Mouse (Mus musculus) lung, postnatal 0 days (tissue): ENCODE results near the gene Zmym5.

Source experiments
- CTCF ChIP-seq: IDR thresholded peaks from 2 replicates; pipeline ENCODE4 v1.5.1; 2016; ENCODE audit warnings: antibody characterized with exemption, mild to moderate bottlenecking
- EP300 ChIP-seq: IDR thresholded peaks from 2 replicates; pipeline ENCODE4 v1.6.1; 2016; ENCODE audit warnings: antibody characterized with exemption, mild to moderate bottlenecking, control low read depth

DNA sequence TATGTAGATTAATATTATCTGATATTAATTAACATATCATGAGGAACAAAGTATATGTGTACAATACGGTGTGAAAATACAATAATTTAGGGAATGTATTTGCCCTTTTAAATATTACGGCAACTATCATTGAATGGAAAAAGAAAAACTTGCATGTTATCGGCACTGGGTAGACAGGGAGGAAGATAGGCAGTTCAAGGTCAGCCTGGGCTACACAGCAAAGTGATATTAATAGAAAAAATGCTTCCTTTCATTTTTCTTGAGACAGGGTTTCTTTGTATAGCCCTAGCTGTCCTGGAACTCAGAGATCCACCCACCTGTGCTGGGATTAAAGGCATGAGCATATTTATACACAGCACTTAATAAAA, 32.6 kb downstream of the Zmym5 start:
- TF ChIP-seq CTCF, result no peak
- no peak for TF ChIP-seq EP300
